Mouse (Mus musculus) lung, embryonic 15.5 days (tissue): ENCODE data around the gene 1700016K19Rik. TPM values are rescaled to one million over a fixed set of nuclear protein-coding genes. Genes with fewer than 3 reads are reported as not detected.

ENCODE experiments used
- ATAC-seq: fragments of 200-750 bp; cut with Nextera tagmentation; 2 replicates; pipeline ENCODE4 v1.8.0; 2017; ENCODE audit warnings: moderate number of reproducible peaks, borderline replicate concordance; ENCODE audit not compliant: low FRiP score, low TSS enrichment; ENCODE audit errors: extremely low read depth
- H3K27ac ChIP-seq: fragments of 300-500 bp; sonication (generic); 2 replicates; pipeline ENCODE4 v1.5.1; 2015; ENCODE audit warnings: moderate library complexity, mild to moderate bottlenecking, inconsistent platforms
- H3K27me3 ChIP-seq: fragments of 300-500 bp; sonication (generic); 2 replicates; pipeline ENCODE4 v1.6.1; 2015; ENCODE audit warnings: inconsistent platforms
- H3K36me3 ChIP-seq: fragments of 300-500 bp; sonication (generic); 2 replicates; pipeline ENCODE4 v1.6.1; 2015; ENCODE audit warnings: inconsistent platforms
- H3K4me1 ChIP-seq: fragments of 300-500 bp; sonication (generic); 2 replicates; pipeline ENCODE4 v1.6.1; 2015; ENCODE audit warnings: inconsistent platforms
- H3K4me2 ChIP-seq: fragments of 300-500 bp; sonication (generic); 2 replicates; pipeline ENCODE4 v1.6.1; 2015; ENCODE audit warnings: inconsistent platforms, mild to moderate bottlenecking, moderate library complexity
- H3K4me3 ChIP-seq: fragments of 300-500 bp; sonication (generic); 2 replicates; pipeline ENCODE4 v1.5.1; 2015; ENCODE audit warnings: mild to moderate bottlenecking, inconsistent platforms
- H3K9ac ChIP-seq: fragments of 300-500 bp; sonication (generic); 2 replicates; pipeline ENCODE4 v1.6.1; 2015; ENCODE audit warnings: inconsistent platforms
- H3K9me3 ChIP-seq: fragments of 300-500 bp; sonication (generic); 2 replicates; pipeline ENCODE4 v1.6.1; 2016; ENCODE audit warnings: inconsistent platforms
- WGBS: fragments of 180-500 bp; shearing (Covaris S2); methylation state at CpG from one replicate; pipeline ENCODE4 v1.1.7; 2015; 5-methylcytosine and 5-hydroxymethylcytosine counted together
- polyA plus RNA-seq: library from polyadenylated mRNA; unstranded; fragments of >200 nt; fragmentation: Nextera tagmentation; extraction: Ambion mirVana; gene quantifications from 2 replicates; pipeline ENCODE4 v1.2.1, GENCODE M21; 2015

The 1700016K19Rik gene
- polyA plus RNA-seq, 1 experiment from 2014 or later = 5.9 TPM

DNA sequence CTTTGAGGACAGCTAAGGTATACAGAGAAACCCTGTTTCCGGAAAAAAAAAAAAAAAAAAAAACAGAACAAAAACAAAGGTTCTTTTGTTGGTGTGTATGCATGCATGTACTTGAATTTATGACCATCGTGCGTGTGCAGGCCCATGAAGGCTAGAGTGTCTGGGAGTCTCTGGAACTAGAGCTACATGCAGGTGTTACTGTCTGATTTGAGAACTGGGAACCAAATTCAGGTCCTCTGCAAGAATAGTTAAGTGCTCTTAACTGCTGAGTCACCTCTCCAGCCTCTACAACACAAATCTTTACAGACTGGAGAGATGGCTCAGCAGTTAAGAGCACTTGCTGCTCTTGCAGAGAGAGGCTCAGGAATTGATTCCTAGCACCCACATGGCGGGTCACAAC, 16.1 kb downstream of the 1700016K19Rik start:
- no peaks in the 10 kb centered on the region for H3K9me3 ChIP-seq
- ATAC-seq = no peak
- 58% methylated on average over 4 of the region's 4 CpGs for WGBS
- no peaks in the 10 kb centered on the region; the same call in 1 of the 2 replicates for H3K4me1 ChIP-seq
- no peaks in the 10 kb centered on the region for H3K27me3 ChIP-seq
- no peak overlapping the region for H3K4me3 ChIP-seq
- H3K4me2 ChIP-seq = no peak overlapping the region
- 0 out of 2 replicates have a peak, but pooled peaks cover 6% of the 10 kb centered on the region for H3K36me3 ChIP-seq
- no peak overlapping the region for H3K27ac ChIP-seq
- no peak overlapping the region for H3K9ac ChIP-seq

GRCm38 (mm10) chr11:76019879-76020278, 20.2 kb downstream of the 1700016K19Rik start:
- H3K27ac ChIP-seq = no peak overlapping the region
- H3K9me3 ChIP-seq = no peaks in the 10 kb centered on the region
- WGBS = 86% methylated on average over 4 of the region's 4 CpGs

GRCm38 (mm10) chr11:76020916-76021315, 21.2 kb downstream of the 1700016K19Rik start:
- 71% methylated on average over 9 of the region's 9 CpGs for WGBS
- Histone ChIP-seq H3K4me2 (no peak overlapping the region), H3K36me3 (peaks cover 13% of the 10 kb centered on the region; the same call in 1 of the 2 replicates), H3K9me3 (no peaks in the 10 kb centered on the region), H3K27ac (no peak overlapping the region), H3K4me3 (no peak overlapping the region), H3K9ac (no peak overlapping the region), H3K4me1 (peaks cover 11% of the 10 kb centered on the region), H3K27me3 (no peaks in the 10 kb centered on the region)
- ATAC-seq = no peak

More at GRCm38 (mm10) chr11:76019879-76020278, 20.2 kb downstream of the 1700016K19Rik start:
- Histone ChIP-seq H3K27me3 (no peaks in the 10 kb centered on the region), H3K36me3 (peaks cover 13% of the 10 kb centered on the region; the same call in 1 of the 2 replicates), H3K4me1 (peaks cover under 1% of the 10 kb centered on the region; the same call in 1 of the 2 replicates), H3K4me2 (no peak overlapping the region), H3K9ac (no peak overlapping the region), H3K4me3 (no peak overlapping the region)
- no peak for ATAC-seq

- Histone ChIP-seq H3K27me3 (no peaks in the 10 kb centered on the region), H3K9me3 (no peaks in the 10 kb centered on the region), H3K27ac (no peak overlapping the region), H3K9ac (no peak overlapping the region), H3K36me3 (peaks cover 10% of the 10 kb centered on the region; the same call in 1 of the 2 replicates), H3K4me3 (no peak overlapping the region), H3K4me2 (peak overlapping the region; percentile 79), H3K4me1 (peaks cover 24% of the 10 kb centered on the region)
- ATAC-seq = no peak
- 61% methylated on average over 7 of the region's 7 CpGs for WGBS
Observed at GRCm38 (mm10) chr11:76025080-76025583, 25.4 kb downstream of the 1700016K19Rik start.

GRCm38 (mm10) chr11:76026527-76027138, 26.9 kb downstream of the 1700016K19Rik start:
- no peaks in the 10 kb centered on the region for H3K27me3 ChIP-seq
- H3K27ac ChIP-seq = peak overlapping the region; percentile 75
- H3K4me1 ChIP-seq = peaks cover 24% of the 10 kb centered on the region
- peak overlapping the region; percentile 80 for H3K4me3 ChIP-seq
- no peaks in the 10 kb centered on the region for H3K9me3 ChIP-seq
- WGBS = 5% methylated on average over 11 of the region's 14 CpGs
- peak overlapping the region; percentile 79 for H3K4me2 ChIP-seq
- H3K36me3 ChIP-seq = peaks cover 8% of the 10 kb centered on the region; the same call in 1 of the 2 replicates
- H3K9ac ChIP-seq = peak overlapping the region; percentile 68
- ATAC-seq = peak; percentile 3; the same call in 1 of the 2 replicates

DNA sequence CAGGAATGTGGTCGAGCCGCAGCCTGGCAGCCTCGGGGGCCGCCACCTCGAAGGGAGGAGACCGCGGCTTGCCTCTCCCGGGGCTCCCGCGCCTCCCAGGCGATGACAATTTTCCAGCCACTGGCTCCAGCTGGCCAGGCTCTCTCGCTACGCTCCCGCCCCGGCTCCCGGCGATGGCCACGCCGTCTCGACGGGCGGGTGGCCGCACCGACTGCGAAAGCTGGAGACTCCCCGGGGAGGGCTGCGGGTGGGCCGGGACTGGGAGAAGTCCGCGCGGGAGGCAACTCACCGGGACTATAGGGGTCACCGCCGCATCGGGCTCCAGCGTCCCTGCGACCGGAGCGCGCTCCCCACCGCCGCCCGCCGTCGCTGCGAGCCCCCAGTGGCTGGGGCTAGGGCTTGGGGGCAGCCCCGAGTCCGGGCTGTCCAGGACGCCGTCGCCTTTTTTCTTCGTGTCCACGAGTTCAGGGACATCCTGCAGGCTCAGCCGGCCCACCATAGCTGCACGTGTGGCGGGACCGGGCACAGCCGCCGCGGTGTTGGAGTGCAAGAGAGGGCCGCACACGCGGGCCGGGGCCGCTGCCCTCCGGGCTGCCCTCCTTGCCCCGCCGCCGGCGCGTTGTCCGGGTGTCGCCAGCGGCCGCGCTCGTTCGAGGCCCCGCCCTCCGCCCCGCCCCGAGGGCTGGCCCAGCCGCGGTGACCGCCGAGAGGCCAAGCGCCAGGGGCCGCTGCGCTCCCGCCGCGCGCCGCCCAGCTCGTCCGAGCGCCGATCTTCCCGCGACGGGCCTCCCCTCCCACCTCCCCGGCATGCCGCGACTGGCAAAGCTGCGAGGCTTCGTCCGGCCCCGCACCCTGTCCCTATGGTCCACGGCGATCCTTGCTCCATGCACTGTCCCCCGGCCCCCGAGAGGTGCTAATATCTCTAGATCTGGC, 27.7 kb downstream of the 1700016K19Rik start, which contains the start of gene Rflnb:
Gene Rflnb (minus strand): TSS at position 644 of the 933 bp plus-strand sequence.
- H3K4me1 ChIP-seq = peaks cover 24% of the 10 kb centered on the region
- WGBS = 1% methylated on average over 100 of the region's 112 CpGs
- H3K4me3 ChIP-seq = peak within 1 kb of the TSS; percentile 80
- no peaks in the 10 kb centered on the region for H3K9me3 ChIP-seq
- H3K4me2 ChIP-seq = peak within 1 kb of the TSS; percentile 79
- H3K36me3 ChIP-seq = peaks cover 5% of the 10 kb centered on the region; the same call in 1 of the 2 replicates
- ATAC-seq = peak; percentile 93
- H3K27me3 ChIP-seq = no peaks in the 10 kb centered on the region
- H3K9ac ChIP-seq = peak within 1 kb of the TSS; percentile 68
- peak within 1 kb of the TSS; percentile 76 for H3K27ac ChIP-seq

- peak; percentile 43 for ATAC-seq
- peak overlapping the region; percentile 76 for H3K27ac ChIP-seq
- WGBS = 5% methylated on average over 10 of the region's 14 CpGs
Observed at GRCm38 (mm10) chr11:76028072-76028465, 28.4 kb downstream of the 1700016K19Rik start.

GRCm38 (mm10) chr11:76033359-76033758, 33.6 kb downstream of the 1700016K19Rik start:
- H3K36me3 ChIP-seq = no peaks in the 10 kb centered on the region
- H3K27ac ChIP-seq = no peak overlapping the region
- H3K4me3 ChIP-seq = no peak overlapping the region
- 72% methylated on average over 6 of the region's 6 CpGs for WGBS
- H3K9ac ChIP-seq = no peak overlapping the region
- H3K27me3 ChIP-seq = no peaks in the 10 kb centered on the region
- ATAC-seq = no peak
- H3K9me3 ChIP-seq = no peaks in the 10 kb centered on the region
- no peaks in the 10 kb centered on the region for H3K4me1 ChIP-seq
- H3K4me2 ChIP-seq = no peak overlapping the region

More at GRCm38 (mm10) chr11:76028072-76028465, 28.4 kb downstream of the 1700016K19Rik start:
- Histone ChIP-seq H3K4me2 (peak overlapping the region; percentile 79), H3K27me3 (no peaks in the 10 kb centered on the region), H3K36me3 (peaks cover 5% of the 10 kb centered on the region; the same call in 1 of the 2 replicates), H3K4me1 (peaks cover 24% of the 10 kb centered on the region), H3K9me3 (no peaks in the 10 kb centered on the region), H3K4me3 (peak overlapping the region; percentile 80), H3K9ac (peak overlapping the region; percentile 40)

DNA sequence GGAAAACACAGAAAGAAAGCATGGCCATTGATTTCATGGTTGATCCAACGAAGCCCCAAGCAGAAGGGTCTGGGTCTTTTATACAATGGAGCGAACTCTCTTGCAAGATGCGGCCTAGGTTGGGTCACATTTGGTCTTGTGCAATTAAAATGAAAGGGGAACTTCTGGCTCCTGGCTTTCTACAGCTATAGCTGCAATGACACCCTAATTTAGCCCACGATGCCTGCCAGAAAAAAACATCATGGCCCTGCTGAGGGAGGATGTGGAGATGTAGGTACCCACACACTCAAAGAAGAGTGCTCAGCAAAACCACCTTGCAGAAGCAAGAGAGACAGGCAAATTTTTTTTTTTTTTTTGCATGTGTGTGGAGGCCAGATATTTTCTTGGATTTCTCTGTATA, 34.1 kb downstream of the 1700016K19Rik start:
- no peaks in the 10 kb centered on the region for H3K4me1 ChIP-seq
- ATAC-seq = no peak
- no peak overlapping the region for H3K4me3 ChIP-seq
- no peaks in the 10 kb centered on the region for H3K27me3 ChIP-seq
- H3K27ac ChIP-seq = no peak overlapping the region
- 90% methylated on average over 4 of the region's 4 CpGs for WGBS
- H3K9me3 ChIP-seq = no peaks in the 10 kb centered on the region
- no peak overlapping the region for H3K4me2 ChIP-seq
- no peak overlapping the region for H3K9ac ChIP-seq
- no peaks in the 10 kb centered on the region for H3K36me3 ChIP-seq

DNA sequence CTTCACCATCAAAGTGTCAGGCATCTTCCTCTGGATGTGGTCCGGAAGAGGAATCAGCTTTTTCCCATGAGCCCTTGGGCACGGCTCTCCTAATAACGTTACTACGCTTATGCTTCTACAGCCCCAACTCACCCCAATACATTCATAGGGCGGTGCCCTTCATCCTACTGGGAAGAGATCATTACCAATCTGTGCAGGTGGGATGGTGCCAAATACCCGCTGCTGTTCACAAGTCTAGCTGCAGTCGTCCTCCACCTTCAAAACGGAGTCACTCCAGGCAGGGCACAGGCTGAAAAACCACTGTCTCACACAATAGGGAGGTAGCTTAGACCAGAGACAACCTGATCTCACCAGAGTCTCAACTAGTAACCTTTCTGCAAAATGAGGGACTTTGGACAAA, 35.5 kb downstream of the 1700016K19Rik start:
- no peak overlapping the region for H3K9ac ChIP-seq
- WGBS = 84% methylated on average over 8 of the region's 8 CpGs
- H3K9me3 ChIP-seq = no peaks in the 10 kb centered on the region
- H3K36me3 ChIP-seq = no peaks in the 10 kb centered on the region
- H3K27me3 ChIP-seq = no peaks in the 10 kb centered on the region
- no peak overlapping the region for H3K27ac ChIP-seq
- no peak for ATAC-seq
- H3K4me1 ChIP-seq = no peaks in the 10 kb centered on the region; the same call in 1 of the 2 replicates
- H3K4me3 ChIP-seq = no peak overlapping the region
- no peak overlapping the region for H3K4me2 ChIP-seq

DNA sequence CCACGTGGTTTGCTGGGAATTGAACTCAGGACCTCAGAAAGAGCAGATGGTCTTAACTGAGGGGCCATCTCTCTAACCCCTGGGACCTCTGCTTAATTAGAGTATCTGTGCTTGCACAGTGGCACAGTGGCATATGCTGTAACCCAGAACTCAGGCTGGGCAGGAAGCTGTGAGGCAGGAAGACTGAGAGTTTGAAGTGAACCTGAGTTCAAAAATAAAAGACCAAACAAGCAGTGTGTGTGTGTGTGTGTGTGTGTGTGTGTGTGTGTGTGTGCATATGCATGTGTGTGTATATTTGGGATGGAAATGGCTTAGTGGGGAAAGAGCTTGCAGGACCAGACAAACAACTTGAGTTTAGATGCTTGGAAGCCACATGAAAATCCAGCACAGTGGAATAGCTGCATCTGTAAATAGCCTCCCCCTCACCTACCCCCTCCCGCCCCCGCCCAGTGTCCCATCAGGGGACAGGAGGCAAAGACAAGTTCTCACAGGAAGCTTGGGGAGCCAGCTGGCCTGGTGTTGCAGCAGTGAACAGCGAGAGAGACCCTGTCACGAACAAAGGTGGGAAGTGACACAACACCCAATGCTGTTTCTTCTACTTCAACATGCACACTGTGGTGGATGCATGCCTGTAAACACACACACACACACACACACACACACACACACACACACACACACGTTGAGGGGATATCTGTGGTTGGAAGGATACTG, 38.0 kb downstream of the 1700016K19Rik start:
- WGBS = 35% methylated on average over 6 of the region's 6 CpGs
- no peak for ATAC-seq
- Histone ChIP-seq H3K36me3 (no peaks in the 10 kb centered on the region), H3K27ac (peak overlapping the region; percentile 2; the same call in 1 of the 2 replicates), H3K4me3 (no peak overlapping the region), H3K27me3 (no peaks in the 10 kb centered on the region), H3K9me3 (no peaks in the 10 kb centered on the region), H3K4me1 (peaks cover 11% of the 10 kb centered on the region), H3K9ac (no peak overlapping the region), H3K4me2 (no peak overlapping the region)
